Mouse (Mus musculus) monocyte, adult 59 days (primary cell): ENCODE measurements around the gene Patj. TPM values are rescaled to one million over a fixed set of nuclear protein-coding genes. Genes with fewer than 3 reads are reported as not detected.

Experiments
- total RNA-seq, 2 experiments: library from RNA; stranded (reverse); gene quantifications; one replicate each; pipeline ENCODE4 v1.2.4; 2023

Gene Patj
- 1 to 10 TPM; 2.8 to 3.9 TPM for total RNA-seq

DNA sequence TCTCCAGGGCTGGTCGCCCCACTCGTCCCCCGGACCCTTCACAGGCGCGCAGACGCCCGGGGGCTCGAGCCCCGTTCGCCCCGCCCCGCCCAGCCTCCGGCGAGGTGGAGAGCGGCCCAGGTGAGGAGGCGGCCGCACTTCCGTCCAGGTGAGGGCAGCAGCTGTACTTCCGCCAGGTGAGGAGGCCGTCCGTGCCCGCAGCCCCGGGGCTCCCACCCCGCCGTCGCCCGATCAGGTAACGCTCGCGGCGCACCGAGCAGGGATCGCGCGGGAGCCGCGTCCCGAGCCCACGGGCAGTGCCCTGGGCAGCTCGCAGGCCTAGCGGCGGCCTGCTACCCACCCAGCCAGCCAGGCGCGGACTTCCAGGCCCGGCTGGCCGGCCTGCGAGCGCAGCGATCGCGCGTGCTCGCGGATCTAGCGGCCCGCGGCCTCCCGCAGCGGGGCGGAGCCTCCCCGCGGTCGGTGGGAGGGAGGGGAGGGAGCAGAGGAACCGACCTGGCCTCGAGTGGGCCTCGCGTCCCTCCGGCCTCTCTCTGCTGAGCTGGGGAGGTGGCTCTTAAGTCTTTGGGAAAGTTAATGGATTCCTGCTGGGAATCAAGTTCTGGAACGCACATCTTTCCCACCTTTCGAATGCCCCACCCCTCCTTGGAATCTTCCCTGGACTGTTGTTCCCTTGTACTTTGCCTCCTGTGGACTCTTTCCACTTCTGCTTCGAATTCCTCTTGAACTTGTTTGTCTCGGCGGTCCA, at the start of gene Patj:
Patj (plus strand) TSS at position 96 of the 748 bp plus-strand sequence.

DNA sequence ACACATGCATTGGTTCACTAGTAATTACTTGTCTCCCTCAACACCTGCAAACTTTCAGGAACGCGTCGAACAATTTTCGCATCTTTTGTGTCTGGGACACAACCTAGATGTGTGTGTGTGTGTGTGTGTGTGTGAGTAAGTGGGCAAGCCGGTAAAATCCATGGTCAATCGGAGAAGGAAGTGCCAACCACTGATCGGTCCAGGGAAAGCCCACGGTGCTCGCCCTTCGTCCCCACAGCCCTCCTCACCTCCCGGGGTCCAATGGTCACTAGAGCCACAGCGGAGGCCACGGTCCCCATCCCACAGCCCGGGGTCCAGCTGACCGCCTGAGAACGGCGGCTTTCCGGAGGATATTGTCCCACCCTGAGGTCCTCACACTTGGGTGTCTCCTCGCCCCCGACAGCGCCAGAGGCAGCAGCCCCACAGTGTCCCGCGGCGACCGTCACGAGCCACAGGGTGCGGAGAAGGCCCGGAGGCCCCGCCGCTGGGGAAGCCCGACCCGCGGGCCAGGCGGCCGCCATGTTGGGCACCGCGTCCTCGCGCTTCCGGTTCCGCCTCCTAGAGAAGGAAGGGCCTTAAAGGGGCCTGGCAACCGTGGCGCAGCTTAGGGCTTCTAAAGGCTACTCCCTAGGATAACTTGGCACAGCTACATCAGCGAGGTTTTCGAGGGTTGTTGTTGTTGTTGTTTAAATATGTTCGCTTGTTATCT, 12.7 kb upstream of the Patj start, which contains the start of gene Tm2d1:
Tm2d1 (minus strand) TSS at position 591 of the 709 bp plus-strand sequence.

DNA sequence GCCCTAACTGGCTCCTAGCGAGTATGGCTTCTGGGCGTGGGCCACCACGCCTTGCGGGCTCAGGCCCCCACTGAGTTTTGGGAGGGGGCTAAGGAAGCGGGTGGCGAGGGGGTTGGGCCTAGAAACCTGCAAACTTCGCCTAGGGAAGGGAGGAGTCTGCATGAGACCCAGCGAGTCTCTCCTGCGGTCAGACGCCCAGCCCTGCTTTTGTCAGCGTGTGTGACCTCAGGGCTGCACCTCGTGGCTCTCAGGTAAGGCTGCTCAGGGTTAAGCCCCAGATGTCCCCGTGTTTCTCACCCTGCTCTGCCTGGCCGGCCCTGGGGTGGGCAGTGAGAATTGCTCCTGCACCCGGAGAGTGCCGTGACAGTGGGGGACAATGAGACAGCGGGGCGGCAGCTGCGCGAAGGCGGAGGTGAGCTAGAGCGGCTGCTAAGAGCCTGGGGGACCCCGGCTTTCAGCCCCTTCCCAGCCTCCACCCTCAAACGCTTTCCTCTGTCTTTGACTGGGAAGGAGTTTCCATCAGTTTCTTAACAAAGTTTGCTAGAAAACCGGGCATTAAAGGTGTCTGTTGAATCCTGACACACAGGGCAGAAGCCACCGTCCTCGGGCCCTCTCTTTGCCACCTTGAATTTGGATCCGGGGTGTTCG, 331.1 kb downstream of the Patj start, which contains the start of gene L1td1:
L1td1 (plus strand) TSS at position 145 of the 648 bp plus-strand sequence.

Other genes starting within 250 kb of the Patj start
- 10 to 100 TPM; 22.6 to 26.5 TPM for gene Tm2d1, start 12.5 kb upstream of the Patj start, total RNA-seq